Mouse (Mus musculus) mouse embryonic stem cell (cell line): ENCODE data around the gene Gm13283.
"Not testable (repeated sequence)": the region's sequence is repeated elsewhere in the genome, so short reads cannot be mapped to it uniquely, and the experiment has no call there.

ENCODE experiments used
- in situ Hi-C, 2 experiments: fragments of 300-500 bp; cut with MboI; formaldehyde crosslinking; loops; 1 replicate in 1 of 2; 3 replicates in 1 of 2; pipeline ENCODE4 v1.14.3; 2019 to 2020; ENCODE audit warnings: low sequenced_read_pairs in 2 of 2, low pct_unique_long_range_greater_than_20kb in 1 of 2, mixed read lengths in 1 of 2; ENCODE audit not compliant: unreplicated experiment in 1 of 2

Gm13283 gene

GRCm38 (mm10) chr4:88760431-88760830 lies 512 bp downstream of the Gm13283 start:
- in situ Hi-C loops: not testable (repeated sequence)

GRCm38 (mm10) chr4:88761776-88762175 lies 1.9 kb downstream of the Gm13283 start:
- in situ Hi-C loops: not testable (repeated sequence)

- in situ Hi-C loops: not testable (repeated sequence)
Observed at GRCm38 (mm10) chr4:88762341-88762740, 2.4 kb downstream of the Gm13283 start.

GRCm38 (mm10) chr4:88763384-88764018 lies 3.6 kb downstream of the Gm13283 start:
- in situ Hi-C loops: not testable (repeated sequence)

DNA sequence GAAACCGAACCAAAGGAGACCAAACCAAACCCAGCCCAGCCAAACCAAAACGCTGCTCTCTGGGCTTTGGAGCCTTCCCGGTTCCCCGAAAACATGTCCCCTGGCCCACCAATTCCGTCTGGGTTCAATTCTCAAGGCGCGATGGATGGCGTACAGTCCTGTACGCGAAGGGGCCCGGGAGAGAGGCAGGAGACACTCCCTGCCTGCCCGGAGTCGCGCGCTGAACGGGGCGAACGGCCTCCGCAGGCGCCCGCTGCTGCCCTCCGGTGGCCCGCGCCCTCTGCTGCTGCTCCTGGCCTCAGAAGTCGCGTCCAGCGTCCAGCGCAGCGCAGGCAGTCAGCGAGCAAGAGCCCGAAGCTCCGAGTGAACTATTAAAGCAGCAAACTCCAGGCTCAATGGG lies 13.6 kb downstream of the Gm13283 start, which contains the start of gene Gm13290:
Gene Gm13290, plus strand, starts transcription at position 301 of the 400 bp plus-strand sequence.
- in situ Hi-C loops: not testable (repeated sequence)

DNA sequence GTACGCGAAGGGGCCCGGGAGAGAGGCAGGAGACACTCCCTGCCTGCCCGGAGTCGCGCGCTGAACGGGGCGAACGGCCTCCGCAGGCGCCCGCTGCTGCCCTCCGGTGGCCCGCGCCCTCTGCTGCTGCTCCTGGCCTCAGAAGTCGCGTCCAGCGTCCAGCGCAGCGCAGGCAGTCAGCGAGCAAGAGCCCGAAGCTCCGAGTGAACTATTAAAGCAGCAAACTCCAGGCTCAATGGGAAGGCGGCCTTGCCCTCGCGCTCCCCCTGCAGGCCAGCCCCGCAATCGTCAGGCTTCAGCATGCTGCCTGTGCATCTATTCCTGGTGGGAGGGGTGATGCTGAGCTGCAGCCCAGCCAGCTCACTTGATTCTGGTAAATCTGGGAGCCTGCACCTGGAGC lies 16.7 kb downstream of the Gm13283 start, which contains the start of gene Gm13289:
Gene Gm13289, plus strand, starts transcription at position 301 of the 400 bp plus-strand sequence.
- in situ Hi-C loops: not testable (repeated sequence)

- in situ Hi-C loops: not testable (repeated sequence)
Observed at GRCm38 (mm10) chr4:88779550-88779949, 19.6 kb downstream of the Gm13283 start, which contains the start of gene Gm13272. Gm13272 (plus strand) TSS chr4:88779850.

- in situ Hi-C loops: not testable (repeated sequence)
Observed at GRCm38 (mm10) chr4:88780320-88780719, 20.4 kb downstream of the Gm13283 start.

GRCm38 (mm10) chr4:88781831-88782230 lies 21.9 kb downstream of the Gm13283 start, which contains the start of gene Ifnz:
Ifnz (plus strand) TSS chr4:88782131.
- in situ Hi-C loops: not testable (repeated sequence)

DNA sequence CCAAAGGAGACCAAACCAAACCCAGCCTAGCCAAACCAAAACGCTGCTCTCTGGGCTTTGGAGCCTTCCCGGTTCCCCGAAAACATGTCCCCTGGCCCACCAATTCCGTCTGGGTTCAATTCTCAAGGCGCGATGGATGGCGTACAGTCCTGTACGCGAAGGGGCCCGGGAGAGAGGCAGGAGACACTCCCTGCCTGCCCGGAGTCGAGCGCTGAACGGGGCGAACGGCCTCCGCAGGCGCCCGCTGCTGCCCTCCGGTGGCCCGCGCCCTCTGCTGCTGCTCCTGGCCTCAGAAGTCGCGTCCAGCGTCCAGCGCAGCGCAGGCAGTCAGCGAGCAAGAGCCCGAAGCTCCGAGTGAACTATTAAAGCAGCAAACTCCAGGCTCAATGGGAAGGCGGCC lies 22.4 kb downstream of the Gm13283 start:
- in situ Hi-C loops: not testable (repeated sequence)

GRCm38 (mm10) chr4:88785409-88785808 lies 25.5 kb downstream of the Gm13283 start, which contains the start of gene Gm13276:
Gm13276 (plus strand) TSS chr4:88785709.
- in situ Hi-C loops: not testable (repeated sequence)

DNA sequence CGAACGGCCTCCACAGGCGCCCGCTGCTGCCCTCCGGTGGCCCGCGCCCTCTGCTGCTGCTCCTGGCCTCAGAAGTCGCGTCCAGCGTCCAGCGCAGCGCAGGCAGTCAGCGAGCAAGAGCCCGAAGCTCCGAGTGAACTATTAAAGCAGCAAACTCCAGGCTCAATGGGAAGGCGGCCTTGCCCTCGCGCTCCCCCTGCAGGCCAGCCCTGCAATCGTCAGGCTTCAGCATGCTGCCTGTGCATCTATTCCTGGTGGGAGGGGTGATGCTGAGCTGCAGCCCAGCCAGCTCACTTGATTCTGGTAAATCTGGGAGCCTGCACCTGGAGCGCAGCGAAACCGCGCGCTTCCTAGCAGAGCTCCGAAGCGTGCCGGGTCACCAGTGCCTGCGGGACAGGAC lies 28.5 kb downstream of the Gm13283 start, which contains the start of gene Gm13277:
Gene Gm13277, plus strand, starts transcription at position 231 of the 400 bp plus-strand sequence.
- in situ Hi-C loops: not testable (repeated sequence)

GRCm38 (mm10) chr4:88791250-88791649 lies 31.3 kb downstream of the Gm13283 start, which contains the start of gene Gm13278:
Gm13278 (plus strand) TSS chr4:88791550.
- in situ Hi-C loops: not testable (repeated sequence)

GRCm38 (mm10) chr4:88793936-88794675 lies 34.2 kb downstream of the Gm13283 start, which contains the start of gene Gm13275:
Gm13275 (plus strand) TSS chr4:88794487.
- in situ Hi-C loops: not testable (repeated sequence)

DNA sequence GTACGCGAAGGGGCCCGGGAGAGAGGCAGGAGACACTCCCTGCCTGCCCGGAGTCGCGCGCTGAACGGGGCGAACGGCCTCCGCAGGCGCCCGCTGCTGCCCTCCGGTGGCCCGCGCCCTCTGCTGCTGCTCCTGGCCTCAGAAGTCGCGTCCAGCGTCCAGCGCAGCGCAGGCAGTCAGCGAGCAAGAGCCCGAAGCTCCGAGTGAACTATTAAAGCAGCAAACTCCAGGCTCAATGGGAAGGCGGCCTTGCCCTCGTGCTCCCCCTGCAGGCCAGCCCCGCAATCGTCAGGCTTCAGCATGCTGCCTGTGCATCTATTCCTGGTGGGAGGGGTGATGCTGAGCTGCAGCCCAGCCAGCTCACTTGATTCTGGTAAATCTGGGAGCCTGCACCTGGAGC lies 37.2 kb downstream of the Gm13283 start, which contains the start of gene Gm13279:
Gene Gm13279, plus strand, starts transcription at position 301 of the 400 bp plus-strand sequence.
- in situ Hi-C loops: not testable (repeated sequence)

- in situ Hi-C loops: not testable (repeated sequence)
Observed at GRCm38 (mm10) chr4:88799365-88799764, 39.4 kb downstream of the Gm13283 start, which contains the start of gene Gm13285. Gm13285 (plus strand) TSS chr4:88799665.

DNA sequence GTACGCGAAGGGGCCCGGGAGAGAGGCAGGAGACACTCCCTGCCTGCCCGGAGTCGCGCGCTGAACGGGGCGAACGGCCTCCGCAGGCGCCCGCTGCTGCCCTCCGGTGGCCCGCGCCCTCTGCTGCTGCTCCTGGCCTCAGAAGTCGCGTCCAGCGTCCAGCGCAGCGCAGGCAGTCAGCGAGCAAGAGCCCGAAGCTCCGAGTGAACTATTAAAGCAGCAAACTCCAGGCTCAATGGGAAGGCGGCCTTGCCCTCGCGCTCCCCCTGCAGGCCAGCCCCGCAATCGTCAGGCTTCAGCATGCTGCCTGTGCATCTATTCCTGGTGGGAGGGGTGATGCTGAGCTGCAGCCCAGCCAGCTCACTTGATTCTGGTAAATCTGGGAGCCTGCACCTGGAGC lies 43.0 kb downstream of the Gm13283 start, which contains the start of gene Gm13287:
Gene Gm13287, plus strand, starts transcription at position 301 of the 400 bp plus-strand sequence.
- in situ Hi-C loops: not testable (repeated sequence)

GRCm38 (mm10) chr4:88805231-88805630 lies 45.3 kb downstream of the Gm13283 start, which contains the start of gene Gm13288:
Gm13288 (plus strand) TSS chr4:88805531.
- in situ Hi-C loops: not testable (repeated sequence)

DNA sequence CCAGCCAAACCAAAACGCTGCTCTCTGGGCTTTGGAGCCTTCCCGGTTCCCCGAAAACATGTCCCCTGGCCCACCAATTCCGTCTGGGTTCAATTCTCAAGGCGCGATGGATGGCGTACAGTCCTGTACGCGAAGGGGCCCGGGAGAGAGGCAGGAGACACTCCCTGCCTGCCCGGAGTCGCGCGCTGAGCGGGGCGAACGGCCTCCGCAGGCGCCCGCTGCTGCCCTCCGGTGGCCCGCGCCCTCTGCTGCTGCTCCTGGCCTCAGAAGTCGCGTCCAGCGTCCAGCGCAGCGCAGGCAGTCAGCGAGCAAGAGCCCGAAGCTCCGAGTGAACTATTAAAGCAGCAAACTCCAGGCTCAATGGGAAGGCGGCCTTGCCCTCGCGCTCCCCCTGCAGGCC lies 45.8 kb downstream of the Gm13283 start:
- in situ Hi-C loops: not testable (repeated sequence)
